Mouse (Mus musculus): Measurements from ENCODE around the gene Haao.
A peak's percentile ranks its signal among the peaks of the same experiment; 100 is the strongest.

Haao gene

DNA sequence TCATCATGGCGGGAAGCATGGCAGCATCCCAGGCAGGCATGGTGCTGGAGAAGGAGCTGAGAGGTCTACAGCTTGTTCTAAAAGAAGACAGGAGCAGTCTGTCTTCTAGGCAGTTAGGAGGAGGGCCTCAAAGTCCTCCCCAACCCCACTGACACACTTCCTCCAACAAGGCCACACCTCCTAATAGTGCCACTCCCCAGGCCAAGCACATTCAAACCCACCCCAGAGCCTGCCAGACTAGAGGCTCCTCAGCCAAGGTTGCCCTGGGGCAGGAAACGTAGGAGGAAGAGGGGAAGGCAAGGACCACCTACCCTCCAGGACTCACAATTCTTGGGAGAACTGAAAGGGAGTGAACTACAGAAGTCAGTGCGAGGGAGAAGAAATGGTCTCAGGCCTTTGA, at the start of gene Haao:
Gene Haao, minus strand, starts transcription at position 149 of the 400 bp plus-strand sequence.
- peak; percentile 32 for DNase-seq (ENCODE audit: low read depth, low spot score)

DNA sequence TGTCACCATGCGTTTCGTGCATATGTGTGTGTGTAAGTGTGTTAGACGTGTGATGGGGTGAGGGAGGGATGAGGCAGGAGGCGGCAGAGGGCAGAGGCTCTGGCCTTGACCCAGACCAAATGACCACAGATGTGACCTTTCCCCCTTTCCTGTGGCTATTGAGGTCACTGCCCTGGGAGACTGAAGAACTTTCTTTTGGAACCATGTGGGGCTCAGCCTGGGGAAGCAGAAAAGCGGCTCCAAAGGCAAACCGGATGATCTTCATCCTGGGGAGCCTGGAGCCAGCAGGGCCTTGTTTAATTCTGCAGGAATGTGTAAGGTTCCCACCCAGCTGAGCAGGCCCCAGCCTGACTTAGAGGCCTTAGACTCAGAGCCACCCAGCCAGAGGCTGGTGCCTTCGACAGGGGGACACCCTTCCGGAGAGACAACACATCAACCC, 49.6 kb upstream of the Haao start:
- no peak for DNase-seq (ENCODE audit: low read depth, low spot score)

DNA sequence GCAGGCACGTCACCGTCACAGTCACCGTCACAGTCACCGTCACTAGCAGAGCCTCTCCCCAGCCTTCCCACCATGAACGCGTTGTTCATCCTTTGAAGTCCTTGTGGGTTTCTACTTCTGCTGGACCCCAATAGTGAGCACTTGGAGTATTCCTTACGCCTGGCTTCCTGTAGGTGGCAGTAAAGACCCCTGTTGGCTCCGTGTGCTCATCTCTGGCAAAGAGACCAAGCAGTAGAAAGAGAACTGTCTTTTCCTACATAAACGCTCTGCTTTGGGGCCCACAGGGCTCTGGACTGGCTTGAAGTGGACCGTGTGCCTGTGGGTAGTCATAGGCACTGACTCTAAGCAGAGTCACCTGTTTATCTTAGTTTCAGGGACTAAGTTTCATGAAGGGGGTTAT, 49.0 kb upstream of the Haao start:
- DNase-seq (ENCODE audit: low read depth, low spot score), result peak; percentile 68

DNA sequence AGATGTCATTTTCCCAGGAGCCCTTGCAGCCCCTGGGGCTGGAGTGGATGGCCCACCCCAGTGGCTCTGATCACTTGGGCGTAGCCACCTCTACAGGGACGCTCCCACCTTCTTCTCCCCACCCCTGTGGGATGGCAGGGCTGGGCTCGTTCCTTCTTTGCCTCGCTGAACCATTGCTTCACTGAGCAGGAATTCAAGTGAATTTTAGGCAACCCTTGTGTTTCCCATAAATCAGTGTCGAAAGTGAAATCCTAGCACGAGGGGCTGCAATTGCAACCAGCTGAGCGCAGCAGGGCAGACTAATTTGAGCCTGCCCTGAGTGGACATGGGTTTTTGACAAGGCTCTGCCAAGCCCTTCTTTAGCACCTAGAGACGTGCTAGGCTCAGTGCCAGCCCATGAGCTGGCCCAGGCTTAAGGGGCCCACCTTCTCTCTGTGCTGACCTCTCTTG, 47.6 kb upstream of the Haao start:
- DNase-seq (ENCODE audit: low read depth, low spot score), result no peak

DNA sequence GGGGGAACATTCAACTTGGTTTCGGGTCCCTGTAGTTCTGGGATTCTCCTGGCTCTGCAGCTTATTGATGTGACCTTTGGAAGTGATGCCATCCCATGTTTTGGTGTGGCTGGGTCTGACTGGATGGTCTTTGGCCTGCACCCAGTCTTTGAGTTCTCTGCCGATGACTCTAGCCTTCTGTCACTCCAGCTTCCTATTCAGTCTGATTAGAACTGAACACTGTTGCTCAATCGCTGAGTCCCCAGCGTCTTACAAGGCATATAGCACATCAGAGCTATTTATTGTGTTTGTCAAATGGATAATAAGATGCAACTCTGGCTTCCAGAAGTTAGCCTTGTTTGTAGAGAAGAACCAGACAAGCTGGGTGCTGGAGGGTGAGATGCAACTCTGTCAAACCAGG, 45.4 kb upstream of the Haao start:
- no peak for DNase-seq (ENCODE audit: low read depth, low spot score)

DNA sequence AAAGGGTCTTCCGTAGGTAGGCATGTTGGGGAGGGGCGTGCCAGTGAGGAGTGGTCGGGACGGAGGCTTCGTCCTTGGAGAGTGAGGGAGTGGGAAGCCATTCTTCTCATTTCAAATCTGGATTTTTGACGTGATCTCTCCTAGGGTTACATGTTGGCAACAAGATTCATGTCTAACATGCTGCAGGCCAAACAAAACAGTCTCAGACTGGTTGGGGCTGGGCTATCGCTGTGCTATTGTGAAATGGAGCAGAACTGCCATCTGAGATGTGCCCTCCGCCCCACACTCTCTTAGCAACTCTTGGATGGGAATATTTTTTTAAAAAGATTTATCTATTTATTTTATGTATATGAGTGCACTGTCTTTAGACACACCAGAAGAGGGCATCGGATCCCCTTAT, 44.1 kb upstream of the Haao start:
- DNase-seq (ENCODE audit: low read depth, low spot score), result no peak

DNA sequence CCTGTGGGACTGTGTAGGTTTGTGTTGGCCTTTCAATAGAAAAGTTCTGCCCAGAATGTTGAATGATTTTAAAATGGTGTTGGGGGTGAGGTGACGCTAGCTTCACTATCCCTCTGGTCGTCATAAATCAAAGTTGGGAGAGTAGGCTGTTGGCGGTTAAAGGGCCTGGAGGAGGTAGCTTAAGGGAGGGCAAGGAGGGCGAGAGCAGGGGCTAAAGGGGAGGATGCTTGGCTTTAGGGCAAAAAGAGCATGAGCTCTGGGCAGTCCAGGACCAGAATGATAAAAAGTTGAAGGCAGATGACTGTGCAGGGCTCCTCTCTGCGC, 42.6 kb upstream of the Haao start:
- no peak for DNase-seq (ENCODE audit: low read depth, low spot score)

DNA sequence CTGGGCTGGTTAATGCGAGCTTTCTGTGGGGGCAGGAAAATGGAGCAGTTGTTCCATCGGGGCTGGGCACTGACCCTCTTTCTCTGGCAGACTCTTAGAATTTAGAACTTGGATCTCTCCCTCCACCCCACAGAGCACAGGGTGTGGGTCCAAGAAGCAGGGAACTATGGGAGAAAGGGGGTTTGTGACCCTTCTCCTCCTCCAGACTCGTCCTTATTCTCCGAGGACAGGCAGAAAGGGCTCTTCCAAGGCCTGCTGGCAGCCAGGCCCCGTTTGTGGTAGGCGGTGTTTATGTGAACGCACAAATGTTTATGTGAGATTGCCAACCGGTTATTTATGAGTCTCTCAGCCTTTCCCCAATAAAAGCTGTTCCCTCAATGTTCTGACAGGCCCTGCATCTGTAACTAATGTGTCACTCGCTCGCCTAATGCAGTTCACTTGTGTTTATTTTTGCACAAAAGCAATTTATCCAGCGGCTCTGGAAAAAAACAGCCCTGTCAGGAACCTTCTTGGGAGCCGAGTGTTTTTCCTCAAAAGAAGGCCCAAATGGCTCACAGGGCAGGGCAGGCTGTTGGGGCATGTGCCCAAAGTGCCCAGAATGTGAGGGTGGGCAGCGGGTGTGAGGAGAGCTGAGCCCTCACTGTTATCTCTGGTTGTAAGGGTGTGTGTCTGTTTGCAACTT, 42.1 kb upstream of the Haao start:
- no peak for DNase-seq (ENCODE audit: low read depth, low spot score)

DNA sequence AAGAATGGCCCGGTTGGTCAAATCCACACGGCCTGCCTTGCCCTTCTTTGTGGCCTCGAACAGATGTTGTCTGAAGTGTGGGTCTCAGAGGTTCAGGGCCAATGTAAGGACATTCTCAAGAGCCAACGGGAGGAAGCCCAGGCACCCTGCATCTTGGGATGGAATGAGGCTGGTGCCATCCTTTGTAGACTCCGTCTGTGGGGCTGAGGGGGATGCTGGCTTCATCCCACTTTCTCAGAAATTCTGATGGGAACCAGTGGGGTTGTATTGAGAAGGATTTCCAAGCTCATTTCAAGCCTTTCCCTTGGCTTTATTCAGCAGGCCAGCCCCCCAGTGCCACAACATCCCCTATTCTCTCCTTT, 41.5 kb upstream of the Haao start:
- DNase-seq (ENCODE audit: low read depth, low spot score), result no peak

DNA sequence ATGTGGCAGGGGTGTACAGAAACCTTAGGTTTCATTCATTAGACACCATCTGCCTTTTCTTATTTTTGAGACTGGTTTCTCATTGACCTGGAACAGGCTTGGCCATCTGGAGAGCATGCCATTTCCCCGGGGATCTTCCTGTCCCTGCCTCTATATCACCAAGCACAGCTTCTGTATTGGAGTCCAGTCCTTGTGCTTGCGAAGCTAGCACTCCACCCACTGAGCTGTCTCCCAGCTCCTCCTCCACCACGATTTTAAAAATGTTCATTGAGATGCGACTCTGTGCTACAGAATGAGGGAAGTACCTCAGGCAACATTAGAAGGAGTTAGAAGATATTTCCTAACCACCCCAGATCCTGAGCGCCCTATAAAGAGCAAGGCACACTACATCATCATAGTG, 39.5 kb upstream of the Haao start:
- DNase-seq (ENCODE audit: low read depth, low spot score), result no peak

DNA sequence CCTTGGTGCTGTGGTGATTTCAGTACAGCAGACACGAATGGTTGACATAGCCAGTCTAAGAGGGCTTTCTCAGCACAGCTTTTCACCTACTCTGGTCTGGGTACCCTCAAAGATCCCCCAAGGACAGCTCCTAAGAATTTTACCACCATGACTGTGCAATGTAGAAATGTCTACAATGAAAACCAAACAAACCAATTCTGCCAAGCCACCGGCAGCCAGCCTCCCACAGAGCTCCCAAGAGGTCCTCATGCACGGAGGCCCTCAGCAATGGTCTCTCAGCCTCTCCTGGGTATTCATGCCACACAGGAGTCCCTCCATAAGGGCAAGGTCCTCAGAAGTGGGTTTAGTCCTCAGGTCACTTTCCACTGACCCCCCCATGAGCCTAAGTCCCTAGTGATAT, 38.6 kb upstream of the Haao start:
- no peak for DNase-seq (ENCODE audit: low read depth, low spot score)

DNA sequence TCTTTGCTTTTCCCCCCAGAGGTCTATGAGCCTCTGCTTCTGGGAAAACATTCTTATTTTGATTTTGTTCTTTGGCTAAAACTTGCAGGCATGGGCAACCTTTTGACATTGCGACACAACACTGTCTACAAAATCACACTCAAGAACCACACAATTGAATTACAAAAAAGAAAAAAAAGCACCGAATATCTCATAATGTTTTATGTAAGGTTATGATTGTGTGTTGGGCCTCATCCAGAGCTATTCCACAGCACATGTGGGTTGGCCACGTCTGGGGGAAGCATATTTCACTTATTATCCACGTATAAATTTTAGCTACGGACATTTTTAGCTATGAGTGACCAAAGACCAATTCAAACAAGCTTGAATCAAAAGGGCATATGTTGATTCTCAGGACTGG, 38.0 kb upstream of the Haao start:
- no peak for DNase-seq (ENCODE audit: low read depth, low spot score)

DNA sequence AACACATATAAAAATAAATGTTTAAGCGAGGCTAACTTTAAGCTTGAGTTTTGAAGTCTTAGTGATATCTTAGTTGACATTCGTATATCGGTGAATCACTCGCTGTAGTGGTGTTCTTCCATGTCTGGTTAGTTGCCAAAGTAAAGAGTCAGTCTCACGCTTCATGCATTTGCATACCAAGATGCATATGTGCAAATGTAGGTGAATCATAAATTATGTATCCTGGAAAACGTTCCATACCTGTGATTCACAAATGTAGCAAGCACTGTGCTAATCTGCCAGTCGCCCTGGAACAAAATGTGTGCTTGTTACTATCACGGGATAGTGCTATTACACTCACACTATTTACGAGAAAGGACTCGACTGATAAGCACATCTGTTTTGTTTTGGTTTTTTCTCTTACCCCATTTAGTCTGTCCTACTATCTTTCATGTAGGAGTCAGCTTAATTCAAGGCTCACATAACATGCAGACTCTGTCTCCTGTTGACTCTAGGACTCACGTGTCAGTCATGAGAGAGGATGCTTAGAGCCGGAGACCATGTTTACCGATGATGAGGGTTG, 37.3 kb upstream of the Haao start:
- no peak for DNase-seq (ENCODE audit: low read depth, low spot score)

DNA sequence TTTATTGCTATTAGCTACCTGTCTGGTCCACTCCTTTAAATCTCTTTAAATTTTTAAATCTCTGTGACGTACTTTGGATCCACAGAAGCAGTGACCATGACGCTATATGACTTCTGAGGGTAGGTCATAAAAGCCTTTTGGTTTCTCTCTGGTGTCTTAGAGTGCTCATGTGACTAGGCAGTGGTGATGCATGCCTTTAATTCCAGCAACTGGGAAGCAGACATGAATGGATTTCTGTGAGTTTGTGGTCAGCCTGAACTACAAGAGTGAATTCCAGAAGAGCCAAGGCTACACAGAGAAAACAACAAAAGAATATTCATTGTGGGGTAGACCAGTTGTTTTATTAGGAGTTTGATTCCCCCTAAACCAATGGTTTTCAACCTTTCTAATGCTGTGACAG, 35.0 kb upstream of the Haao start:
- DNase-seq (ENCODE audit: low read depth, low spot score), result no peak

DNA sequence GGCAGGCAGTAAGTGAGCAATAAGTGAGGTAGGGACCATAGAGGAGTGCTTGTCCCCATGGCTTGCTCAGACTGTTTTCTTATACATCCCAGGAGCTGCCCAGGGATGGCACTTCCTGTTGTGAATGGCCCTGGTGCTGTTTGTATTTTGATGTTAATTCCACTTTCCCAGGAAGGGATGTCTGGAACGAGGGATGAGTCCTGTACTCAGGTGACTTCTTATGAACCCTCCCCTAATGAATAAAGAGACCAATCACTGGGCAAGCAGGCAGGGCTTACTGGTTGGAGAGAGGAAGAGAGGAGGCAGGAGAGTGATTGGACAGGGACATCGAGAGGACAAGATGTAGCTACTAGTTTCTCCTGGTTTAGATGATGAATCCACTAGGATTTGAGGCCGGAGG, 33.3 kb upstream of the Haao start:
- no peak for DNase-seq (ENCODE audit: low read depth, low spot score)

DNA sequence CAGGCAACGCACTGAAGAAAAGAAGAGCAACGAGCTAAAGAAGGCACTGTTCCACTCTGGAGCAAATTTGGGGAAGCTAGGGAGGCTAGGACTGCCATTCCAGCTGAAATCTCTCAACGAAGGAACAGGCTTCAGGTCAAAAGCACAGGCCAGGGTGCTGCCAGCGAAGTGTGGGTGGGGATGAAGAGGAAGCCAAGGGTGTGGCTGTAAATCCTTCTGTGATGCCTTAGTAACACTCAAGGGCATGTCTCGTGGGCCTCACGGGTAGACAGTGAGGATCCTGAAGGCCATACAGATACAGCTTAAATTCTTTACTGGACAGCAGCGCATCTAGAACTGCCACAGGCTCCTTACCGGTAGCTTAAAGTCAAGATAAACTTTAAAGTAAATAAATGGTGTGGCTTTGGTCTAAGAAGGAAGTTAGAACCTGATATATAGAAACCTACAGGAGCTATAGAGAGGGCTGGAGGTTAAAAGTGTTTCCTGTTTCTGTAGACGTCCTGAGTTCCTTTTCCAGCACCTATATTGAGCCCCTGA, 32.5 kb upstream of the Haao start:
- peak; percentile 22 for DNase-seq (ENCODE audit: low read depth, low spot score)

DNA sequence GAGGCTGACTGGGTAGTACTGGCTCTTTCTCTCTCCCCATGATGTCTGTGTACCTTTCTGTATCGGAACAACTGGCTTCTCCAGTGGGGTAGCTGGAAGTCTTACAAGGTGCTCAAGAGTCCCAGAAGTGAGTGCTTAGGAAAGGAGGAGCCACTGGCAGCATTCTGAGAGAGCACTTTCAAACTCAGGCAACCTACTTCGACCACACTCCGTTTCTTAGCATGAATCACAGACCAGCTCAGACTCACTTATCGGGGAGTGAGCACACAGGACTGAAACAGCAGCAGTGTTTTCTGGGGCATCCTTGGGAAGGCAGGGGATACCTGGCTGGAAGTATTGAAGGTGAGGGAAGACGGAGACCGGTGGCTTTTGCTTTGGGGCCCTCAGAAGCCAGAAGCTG, 31.9 kb upstream of the Haao start:
- DNase-seq (ENCODE audit: low read depth, low spot score), result no peak

DNA sequence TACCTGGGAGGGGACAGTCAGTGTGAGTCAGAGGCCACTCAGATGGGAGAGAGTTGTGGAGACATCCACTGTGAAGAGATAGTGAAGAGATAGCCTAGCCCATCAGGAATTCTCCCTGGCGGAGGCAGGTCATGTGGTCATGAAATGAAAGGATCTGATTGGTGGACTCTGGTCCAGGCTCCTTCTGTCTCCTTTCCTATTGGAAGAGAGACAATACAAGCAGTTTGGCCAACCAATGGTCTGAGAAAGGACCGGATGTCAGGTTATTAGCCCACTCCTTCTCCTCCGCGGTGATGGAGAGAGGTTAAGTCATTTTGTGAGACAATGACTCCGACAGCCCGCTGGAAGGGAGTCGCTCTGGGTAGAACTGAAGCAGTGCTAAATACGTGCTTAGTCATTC, 26.8 kb upstream of the Haao start:
- no peak for DNase-seq (ENCODE audit: low read depth, low spot score)

DNA sequence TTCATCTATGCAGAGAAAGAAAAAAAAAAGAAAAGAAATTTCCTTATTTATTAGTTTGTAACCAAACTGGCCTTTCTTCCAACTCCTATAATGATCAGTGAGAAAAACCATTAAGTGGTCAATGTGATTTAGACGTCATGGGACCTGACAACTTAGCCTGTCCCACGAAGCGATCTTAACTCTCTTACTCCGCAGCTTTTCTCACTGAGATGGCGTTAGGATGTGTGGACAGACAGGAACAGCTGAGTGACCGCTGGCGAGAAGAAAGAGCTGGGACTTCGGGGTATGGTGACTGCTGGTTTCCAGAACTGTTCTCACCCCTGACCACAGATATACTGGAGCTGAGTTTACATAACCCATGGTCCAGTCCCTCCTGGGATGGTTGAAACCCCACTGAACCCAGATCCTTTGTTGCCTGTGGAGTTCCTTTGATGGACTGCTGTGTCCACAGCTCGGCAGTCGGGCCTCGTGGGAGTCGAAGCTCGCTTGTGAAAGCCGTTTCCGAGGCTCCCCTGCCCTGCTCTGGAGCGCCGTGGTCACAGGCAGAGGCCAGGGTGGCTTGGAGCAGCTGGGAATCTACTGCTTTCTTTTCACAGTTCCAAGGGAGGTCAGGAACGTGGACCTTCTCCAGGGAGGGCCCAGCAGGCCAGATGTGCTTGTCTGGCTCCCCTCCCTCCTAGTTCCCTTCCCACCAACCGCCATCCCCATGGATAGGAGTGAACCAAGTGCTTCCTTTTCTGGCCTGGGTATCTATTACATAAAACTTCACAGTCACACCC, 25.8 kb upstream of the Haao start:
- DNase-seq (ENCODE audit: low read depth, low spot score), result no peak

DNA sequence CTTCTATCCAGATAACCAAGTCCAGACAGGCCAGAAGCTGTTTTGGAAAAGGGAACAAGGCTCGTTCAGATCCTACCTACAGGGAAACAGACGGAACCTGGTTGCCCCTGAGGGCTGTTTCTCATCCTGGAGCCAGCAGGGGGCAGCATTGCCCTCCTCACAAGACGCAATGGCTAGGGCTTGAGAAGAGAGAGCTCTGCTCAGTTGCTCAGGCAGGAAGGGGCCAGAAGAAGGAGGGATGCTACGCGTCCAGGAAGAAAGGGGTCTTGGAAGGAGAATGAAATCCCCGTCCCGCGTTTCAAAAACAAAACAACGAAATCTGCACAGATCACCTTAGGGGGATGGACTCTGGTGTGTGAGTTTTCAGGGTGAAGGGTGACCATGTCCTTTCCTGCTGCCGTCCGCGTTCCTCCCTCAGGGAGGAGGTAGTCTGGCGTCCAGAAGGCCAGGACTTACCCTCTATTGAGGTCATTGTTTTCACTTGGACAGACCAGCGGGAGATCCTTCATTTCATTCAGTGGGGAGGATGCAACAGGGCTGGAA, 25.1 kb upstream of the Haao start:
- peak; percentile 93 for DNase-seq (ENCODE audit: low read depth, low spot score)

DNA sequence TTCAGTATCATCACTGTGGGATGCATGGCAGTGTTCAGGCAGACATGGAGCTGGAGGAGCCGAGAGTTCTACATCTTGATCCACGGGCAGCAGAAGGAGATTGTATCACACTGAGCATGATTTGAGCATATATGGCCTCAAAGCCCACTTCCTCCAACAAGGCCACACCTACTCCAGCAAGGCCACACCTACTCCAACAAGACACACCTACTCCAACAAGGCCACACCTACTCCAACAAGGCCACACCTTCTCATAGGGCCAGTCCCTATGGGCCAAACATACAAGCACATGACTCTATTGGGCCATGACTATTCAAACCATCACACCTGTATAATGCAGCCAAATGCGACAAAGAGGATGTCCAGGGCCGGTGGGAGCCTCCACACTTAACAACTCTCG, 23.6 kb upstream of the Haao start:
- DNase-seq (ENCODE audit: low read depth, low spot score), result peak; percentile 20

DNA sequence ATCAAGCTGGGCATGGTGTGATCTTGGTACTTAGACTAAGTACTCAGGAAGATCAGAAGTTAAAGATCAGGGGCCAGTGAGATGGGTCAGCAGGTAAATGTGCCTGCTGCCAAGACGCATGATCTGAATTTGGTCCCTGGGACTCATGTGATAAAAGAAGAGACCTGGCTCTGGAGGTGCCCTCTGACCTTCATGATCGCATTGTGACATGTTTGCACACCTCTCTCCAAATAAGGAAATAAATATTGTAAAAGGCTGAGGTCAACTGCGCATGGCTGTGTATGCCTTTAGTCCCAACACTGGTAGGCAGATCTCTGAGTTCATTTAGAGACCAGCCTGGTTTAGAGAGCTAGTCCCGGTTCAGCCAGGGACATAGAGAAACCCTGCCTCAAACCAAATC, 22.6 kb upstream of the Haao start:
- DNase-seq (ENCODE audit: low read depth, low spot score), result no peak

DNA sequence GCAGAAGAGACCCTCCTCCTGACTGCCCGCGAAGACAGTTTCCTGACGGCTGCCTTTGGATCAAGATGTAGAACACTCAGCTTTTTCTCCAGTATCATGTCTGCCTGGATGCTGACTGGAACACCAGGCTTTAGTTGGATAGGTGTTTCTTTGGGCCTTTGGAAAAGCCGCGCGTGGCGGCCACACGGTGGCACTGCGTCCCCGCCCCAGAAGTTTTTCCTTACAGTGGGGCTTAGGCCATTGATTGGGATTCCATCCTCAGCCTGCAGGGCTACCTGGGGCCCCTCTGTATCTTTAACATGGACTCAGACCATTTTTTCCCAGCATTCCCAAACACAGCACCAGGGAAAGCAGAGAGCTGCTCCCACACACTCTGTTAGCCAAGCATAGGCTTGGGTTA, 18.8 kb upstream of the Haao start:
- peak; percentile 31 for DNase-seq (ENCODE audit: low read depth, low spot score)

Measured in CD4-positive, CD25-positive, alpha-beta regulatory T cell, adult 2 months (primary cell).